Mouse (Mus musculus) spleen, postnatal 14 days (tissue): ENCODE data around the gene Fam185a.

Experiments used
- DNase-seq, 2 experiments: peaks; one replicate each; pipeline ENCODE4 v3.0.0; 2021 to 2022; ENCODE audit warnings: low spot score in 2 of 2

The Fam185a gene

GRCm38 (mm10) chr5:21424614-21425602 is at the start of gene Fam185a, which contains the start of gene Ccdc146:
Gene Fam185a (plus strand): TSS chr5:21424958.
Gene Ccdc146 (minus strand): TSS chr5:21424677.
- DNase-seq: peak; percentile 63 to 74

DNA sequence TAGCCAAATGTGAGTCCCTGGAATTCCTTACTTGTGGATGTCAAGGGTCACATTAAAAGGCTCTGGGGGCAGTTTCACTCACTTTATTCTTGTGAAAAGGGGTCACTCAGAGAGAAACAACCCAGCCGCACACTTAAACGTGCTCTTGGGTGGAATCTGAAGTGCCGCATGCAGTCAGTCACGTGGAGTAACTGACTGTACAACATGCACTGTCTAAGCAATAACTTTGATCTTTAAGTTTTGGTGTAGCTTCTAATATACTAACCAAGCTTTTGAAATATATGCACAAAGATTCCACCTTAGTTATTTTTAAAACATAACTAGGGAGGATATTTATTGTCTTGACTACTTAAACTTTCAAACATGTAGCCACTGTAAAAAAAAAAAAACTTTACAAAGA is 47.8 kb upstream of the Fam185a start:
- DNase-seq: no peak

- DNase-seq: no peak
Observed at GRCm38 (mm10) chr5:21378397-21378796, 46.4 kb upstream of the Fam185a start.

GRCm38 (mm10) chr5:21381986-21382385 is 42.8 kb upstream of the Fam185a start:
- DNase-seq: no peak

DNA sequence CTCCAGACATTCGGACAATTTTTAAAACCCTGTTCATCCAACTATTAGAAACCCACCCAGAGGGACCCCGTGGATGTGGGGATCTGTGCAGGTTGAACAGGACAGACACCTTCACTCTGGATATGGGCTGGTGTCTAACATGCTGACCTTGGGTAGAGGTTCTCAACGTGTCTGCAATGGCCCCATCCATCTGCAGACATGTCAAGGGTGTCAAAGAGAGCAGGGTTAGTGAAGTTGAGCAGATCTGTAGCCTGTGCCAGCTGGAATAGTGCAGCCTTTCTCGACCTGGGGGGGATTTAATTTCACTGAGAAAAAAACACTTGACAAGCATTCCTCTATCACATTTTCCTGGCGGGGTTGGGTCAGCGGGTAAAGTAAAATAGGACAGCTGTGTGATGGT is 42.1 kb upstream of the Fam185a start:
- DNase-seq: no peak

DNA sequence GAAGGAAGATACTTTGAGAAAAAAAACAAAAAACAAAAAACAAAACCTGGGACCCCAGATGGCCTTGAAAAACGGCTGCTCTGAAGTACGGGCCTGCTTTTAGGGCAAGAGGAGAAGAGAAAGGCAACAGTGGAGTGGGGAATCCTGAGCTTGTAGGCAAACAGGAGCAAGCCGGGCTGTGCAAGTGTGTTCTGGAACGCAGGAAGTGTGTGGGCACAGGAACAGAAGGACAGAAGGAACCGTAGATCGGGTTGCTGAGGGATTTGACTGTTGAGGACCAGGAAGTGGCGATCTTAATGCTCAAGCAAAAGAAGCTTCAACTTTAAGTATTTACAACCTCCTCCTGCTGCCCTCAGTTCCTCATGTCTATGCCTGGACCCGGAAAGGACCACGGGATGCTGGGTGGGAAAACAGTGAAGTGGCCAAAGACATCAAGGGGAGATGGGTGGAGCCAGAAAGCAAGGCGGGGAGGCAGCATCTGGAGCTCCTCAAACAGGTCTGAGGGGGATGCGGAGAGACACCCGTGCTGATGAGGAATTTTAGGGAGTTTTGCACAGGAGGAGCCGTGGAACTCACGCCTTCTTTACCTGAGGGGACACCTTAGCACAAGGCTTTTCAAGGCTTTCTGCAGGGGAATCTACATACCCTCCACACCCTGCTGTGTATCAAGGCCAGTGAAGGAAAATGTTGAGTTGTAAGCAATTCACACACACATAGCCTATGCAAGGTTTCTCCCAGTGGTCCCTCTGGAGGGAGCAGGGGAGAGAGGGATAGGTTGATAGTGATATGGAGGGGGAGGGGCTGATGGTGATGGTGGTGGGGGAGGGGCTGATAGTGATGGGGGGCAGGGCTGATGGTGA is 41.1 kb upstream of the Fam185a start:
- DNase-seq: no peak

- no peak for DNase-seq
Observed at GRCm38 (mm10) chr5:21384252-21384960, 40.4 kb upstream of the Fam185a start.

- DNase-seq: no peak
Observed at GRCm38 (mm10) chr5:21384976-21385375, 39.8 kb upstream of the Fam185a start.

- no peak for DNase-seq
Observed at GRCm38 (mm10) chr5:21386432-21386831, 38.3 kb upstream of the Fam185a start.

GRCm38 (mm10) chr5:21387340-21387739 is 37.4 kb upstream of the Fam185a start:
- no peak for DNase-seq

DNA sequence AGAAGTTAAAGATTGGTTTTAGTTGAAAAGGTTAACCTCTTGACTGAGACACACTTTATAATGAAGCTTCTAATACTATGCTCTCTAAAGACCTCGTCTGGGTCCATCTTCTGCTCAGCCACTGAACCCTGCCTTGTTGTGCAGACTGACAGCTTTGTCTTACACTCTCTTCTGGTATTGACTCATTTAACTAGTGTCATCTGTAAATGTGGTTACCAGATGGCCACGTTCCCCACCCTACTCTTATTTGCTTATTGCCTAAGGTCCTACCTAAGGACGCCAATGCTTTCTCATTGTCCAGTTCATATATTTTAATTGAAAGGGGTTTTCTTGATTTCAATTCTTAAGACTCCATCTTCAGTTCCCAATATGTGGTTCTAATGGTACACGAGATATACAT is 35.9 kb upstream of the Fam185a start:
- no peak for DNase-seq

GRCm38 (mm10) chr5:21391616-21392384 is 33.0 kb upstream of the Fam185a start:
- no peak for DNase-seq

DNA sequence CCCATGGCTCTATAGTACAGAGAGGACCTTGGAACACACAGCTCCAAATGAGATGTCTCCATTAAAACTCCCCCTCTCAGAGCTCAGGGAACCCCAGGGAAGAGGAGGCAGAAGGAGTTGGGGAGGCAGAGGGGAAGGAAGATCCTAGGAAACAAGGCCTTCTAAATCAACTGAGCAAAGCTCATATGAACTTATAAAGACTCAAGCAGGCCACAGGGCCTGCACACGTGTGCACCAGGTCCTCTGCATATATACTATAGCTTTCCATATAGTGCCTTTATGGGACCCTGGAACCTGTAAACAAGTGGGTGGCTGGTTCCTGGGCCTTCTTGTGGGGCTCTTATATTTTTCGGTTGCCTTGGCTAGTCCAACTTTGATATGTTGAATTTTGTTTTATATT is 30.2 kb upstream of the Fam185a start:
- DNase-seq: no peak

- no peak for DNase-seq
Observed at GRCm38 (mm10) chr5:21395205-21395840, 29.4 kb upstream of the Fam185a start.

- DNase-seq: peak; percentile 26 to 33
Observed at GRCm38 (mm10) chr5:21411261-21411666, 13.5 kb upstream of the Fam185a start.

DNA sequence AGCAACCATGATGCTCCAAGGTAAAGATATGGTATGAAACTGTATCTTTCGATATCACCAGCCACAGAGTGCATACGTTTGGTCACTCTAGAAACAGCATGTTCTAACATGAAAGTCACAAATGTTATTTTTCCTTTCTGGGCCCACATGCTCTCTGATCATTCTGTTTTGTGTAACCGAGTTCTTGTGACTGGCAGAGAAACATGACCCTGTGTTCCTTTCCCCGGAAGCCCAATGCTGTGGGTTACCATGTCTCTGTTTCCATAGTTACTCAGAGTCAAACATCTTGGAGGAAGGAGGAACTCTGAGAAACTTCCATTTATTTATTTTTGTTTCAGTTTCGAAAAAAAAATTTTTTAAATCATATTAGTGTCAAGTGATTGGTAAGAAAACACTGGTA is 12.7 kb upstream of the Fam185a start:
- no peak for DNase-seq

DNA sequence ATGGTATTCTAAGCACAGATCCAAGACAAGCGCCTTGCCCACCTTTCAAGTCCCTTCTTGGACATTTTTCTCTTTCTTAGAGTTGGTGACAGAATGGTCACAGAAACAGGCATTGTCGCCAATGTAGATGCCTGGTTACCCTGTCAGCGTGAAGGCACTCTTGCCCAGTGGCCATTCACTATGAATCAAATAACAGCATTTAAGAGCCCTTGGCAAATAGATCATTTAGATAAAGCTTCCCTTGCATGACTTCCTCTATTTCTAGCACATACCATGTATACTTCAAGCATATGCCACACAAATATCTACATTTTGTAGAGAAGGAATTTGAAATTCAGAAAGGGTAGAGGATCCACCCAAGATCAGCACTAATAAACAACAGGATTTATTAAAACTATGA is 11.4 kb upstream of the Fam185a start:
- no peak for DNase-seq

DNA sequence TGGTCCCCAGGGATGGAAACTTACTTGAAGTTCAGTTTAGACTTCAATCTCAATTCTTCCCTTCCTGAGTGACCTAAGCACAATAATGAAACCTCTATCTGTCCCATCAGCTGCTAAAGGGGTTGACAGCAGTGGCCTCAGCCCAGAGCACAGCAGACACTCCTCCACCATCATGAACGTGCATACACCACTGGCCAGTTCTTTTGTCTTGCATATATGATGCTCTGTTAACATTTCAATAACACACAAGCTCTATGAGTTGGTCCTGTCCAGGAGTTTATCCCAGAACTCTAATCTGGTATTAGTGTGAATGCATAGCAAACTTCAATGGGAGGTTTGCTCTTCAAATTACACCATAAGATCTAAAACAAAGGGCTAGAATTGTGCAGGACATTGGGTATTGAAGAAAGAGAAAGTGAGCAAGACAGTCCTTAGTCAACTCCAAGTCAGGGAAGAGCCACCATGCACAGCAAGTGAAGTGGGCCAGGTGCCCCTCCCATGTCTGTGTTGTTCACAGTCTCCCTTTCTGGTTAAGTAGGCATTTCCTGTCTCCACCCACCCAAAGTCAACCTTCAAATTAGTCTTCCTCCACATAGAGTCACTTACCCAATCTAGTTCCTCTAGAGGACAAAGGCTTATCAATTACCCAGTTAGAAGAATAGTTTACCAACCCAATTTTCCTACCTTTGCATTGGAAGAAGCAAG is 10.5 kb upstream of the Fam185a start:
- DNase-seq: no peak

- no peak for DNase-seq
Observed at GRCm38 (mm10) chr5:21418613-21419012, 6.1 kb upstream of the Fam185a start.

GRCm38 (mm10) chr5:21420609-21421008 is 4.1 kb upstream of the Fam185a start:
- DNase-seq: no peak
